Mouse (Mus musculus): ENCODE results near the gene Setd7.

Gene Setd7

DNA sequence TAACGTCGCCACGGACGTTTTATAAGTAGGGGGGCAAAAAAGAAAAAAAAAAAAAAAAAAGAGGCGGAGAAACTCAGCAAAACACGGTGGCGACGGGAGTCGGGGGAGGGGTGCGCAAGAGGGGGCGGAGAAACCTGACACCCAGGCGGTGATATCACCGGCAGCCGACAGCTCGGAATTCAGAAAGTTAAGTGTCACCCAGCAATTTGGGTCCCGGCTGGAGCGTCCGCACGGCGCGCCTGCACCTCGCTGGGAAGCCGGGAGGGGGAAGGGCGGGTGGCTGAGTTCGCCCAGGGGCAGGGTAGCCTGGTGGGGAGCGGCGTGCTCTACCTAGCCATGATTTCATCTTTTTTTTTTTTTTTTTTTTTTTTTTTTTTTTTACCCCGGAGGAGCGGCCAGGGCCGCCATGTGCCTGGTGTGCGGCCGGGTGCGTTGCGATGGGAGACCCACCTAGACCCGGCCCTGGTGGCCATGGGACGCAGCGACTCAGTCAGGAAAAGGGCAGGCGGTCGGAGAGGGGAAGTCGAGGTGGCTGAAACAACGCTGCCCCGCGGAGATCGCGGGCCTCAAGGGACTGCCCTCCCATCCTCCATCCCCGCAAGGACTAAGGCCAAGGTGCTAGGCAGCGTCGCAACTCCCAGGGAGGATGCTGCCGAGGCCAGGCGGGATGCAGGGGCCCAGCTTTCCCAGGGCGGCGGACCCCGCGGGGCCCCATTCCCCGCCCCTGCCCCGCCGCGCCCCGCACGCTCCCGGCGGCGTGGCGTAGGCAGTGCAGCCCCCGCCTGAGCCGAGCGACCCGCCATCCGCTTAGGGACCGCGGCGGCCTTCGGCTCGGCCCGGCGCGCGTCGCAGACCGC, 857 bp downstream of the Setd7 start:
- DNase-seq (ENCODE audit: low spot score): peak; percentile 88

DNA sequence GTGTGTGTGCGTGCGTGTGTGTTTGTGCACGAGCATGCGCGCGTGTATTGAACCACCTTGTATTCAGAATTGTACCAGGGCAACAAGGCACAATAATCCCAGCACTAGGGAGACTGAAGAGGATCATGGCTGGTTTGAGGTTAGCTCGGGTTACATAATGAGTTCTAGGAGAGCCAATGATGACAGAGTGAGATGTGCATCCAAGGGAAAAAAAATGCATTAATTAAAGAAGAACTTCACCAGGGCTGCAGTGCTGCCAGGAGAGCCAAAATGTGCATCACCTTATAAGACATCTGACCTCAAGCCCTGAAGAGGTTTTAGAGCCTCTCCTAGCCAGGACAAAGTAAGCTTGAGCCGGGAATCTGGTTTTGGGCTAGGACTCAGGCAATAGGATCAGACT, 5.1 kb downstream of the Setd7 start:
- DNase-seq (ENCODE audit: low spot score): peak; percentile 34

DNA sequence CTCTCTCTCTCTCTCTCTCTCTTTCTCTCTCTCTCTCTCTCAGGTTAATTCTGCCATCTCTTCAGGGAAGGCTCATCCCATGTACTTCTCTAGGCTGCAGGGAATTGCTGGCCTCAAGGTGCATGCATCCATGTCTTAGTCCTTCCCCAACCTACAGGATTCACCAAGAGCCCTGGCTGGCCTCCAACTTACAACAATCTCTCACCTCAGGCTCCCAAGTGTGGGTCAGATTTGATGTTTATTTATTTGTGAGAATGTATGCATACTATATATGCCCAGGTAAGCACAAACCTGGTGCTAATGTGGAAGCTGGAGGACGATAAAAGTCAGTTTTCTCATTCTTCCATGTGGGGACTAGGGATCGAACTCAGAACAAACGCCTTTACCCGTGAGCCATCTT, 5.8 kb downstream of the Setd7 start:
- DNase-seq (ENCODE audit: low spot score): no peak

- no peak for DNase-seq (ENCODE audit: low spot score)
Measured at GRCm38 (mm10) chr3:51554067-51554466, 6.6 kb downstream of the Setd7 start.

DNA sequence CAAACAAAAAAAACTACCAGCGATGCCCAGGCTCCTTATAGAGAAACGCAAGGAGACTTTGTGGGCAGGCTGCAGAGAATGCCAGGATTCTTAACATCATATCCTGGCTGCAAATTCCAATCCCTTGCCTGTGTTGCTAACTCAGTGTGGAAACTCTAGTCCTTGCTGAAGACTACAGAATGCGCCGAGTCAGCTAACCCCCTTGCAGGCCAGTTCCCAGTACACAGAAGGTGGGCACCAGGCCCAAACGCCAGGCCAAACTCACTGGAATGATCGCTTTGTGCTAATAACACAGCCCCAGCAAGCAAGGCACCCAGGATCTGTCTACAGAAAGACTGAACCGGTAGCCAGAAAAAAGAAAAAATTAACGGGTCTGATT, 7.2 kb downstream of the Setd7 start:
- DNase-seq (ENCODE audit: low spot score): peak; percentile 20

- no peak for DNase-seq (ENCODE audit: low spot score)
Measured at GRCm38 (mm10) chr3:51552841-51553496, 7.7 kb downstream of the Setd7 start.

DNA sequence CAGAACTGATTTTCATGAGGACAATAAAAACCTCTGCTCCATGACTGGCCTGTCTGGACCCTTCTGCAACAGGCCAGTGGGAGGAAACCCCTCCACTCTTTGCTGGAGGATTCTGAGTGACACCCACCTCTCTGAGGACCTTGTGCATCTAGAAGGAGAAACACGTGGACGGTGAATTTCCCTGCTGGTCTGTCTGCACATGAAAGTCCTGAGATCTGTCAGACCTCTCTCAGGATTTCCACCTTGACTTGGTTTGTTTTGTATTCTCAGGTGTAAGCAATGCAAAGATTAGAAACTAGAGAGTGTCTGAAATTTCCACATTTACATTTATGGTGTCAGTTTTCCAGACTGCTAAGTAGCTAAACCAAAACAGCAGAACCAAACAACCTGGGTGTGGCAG, 8.5 kb downstream of the Setd7 start:
- DNase-seq (ENCODE audit: low spot score): no peak

- DNase-seq (ENCODE audit: low spot score): no peak
Measured at GRCm38 (mm10) chr3:51548987-51549579, 11.6 kb downstream of the Setd7 start.

GRCm38 (mm10) chr3:51547577-51547976, 13.1 kb downstream of the Setd7 start:
- no peak for DNase-seq (ENCODE audit: low spot score)

- DNase-seq (ENCODE audit: low spot score): no peak
Measured at GRCm38 (mm10) chr3:51544442-51545128, 16.1 kb downstream of the Setd7 start.

GRCm38 (mm10) chr3:51540659-51541058, 20.0 kb downstream of the Setd7 start:
- DNase-seq (ENCODE audit: low spot score): no peak

- DNase-seq (ENCODE audit: low spot score): peak; percentile 82
Measured at GRCm38 (mm10) chr3:51539567-51540408, 20.9 kb downstream of the Setd7 start.

GRCm38 (mm10) chr3:51534013-51534412, 26.7 kb downstream of the Setd7 start:
- DNase-seq (ENCODE audit: low spot score): no peak

DNA sequence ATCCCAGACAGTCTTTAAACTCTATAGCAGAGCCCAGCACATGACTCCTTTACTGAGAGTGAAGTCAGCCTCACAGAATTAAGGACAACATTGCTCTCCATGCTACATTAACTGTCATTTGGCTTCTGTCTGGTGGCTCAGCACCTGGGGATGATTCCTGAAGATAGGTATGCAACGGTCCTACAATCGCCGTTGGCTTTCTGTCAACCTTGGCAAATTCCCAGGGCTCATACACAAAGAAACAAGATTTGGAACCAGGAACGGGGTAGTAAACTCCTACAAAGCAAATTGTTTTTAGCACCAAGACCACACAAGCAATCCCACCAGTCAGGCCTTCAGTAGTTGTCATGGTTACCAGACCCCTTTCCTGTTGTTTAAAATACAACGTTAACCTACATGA, 27.1 kb downstream of the Setd7 start:
- no peak for DNase-seq (ENCODE audit: low spot score)

- no peak for DNase-seq (ENCODE audit: low spot score)
Measured at GRCm38 (mm10) chr3:51532282-51532620, 28.4 kb downstream of the Setd7 start.

- no peak for DNase-seq (ENCODE audit: low spot score)
Measured at GRCm38 (mm10) chr3:51531473-51532281, 29.0 kb downstream of the Setd7 start.

- no peak for DNase-seq (ENCODE audit: low spot score)
Measured at GRCm38 (mm10) chr3:51526891-51527290, 33.8 kb downstream of the Setd7 start.

DNA sequence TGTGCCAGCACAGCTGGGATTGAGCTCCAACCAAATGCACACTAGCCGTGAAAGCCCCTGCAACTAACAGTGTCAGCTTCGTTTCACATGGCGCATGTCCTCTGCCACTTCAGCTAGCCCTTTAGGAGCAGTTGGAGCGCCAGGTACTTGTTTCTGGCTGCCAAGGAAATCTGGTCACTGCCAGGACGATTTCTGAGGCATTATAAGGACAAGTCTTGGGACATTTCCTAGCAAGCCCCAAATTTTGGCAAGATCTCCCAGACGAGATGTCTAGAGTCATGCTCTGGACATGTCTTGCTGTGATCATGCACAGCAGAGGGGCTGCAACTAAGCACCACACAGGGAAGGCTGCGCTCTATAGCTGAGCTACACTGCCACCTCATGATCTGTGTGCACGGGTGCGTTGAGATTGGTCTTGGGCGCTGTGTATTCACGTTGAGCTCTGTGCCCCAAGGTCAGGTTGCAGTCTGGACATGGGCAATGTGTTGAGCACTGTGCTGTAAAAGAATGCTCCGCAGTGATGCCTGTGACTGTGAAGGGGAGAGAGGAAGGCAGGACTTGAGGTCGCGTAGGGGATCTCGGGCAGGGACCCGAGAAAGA, 35.4 kb downstream of the Setd7 start:
- no peak for DNase-seq (ENCODE audit: low spot score)

- no peak for DNase-seq (ENCODE audit: low spot score)
Measured at GRCm38 (mm10) chr3:51521262-51521661, 39.4 kb downstream of the Setd7 start.

GRCm38 (mm10) chr3:51518763-51519121, 41.9 kb downstream of the Setd7 start:
- DNase-seq (ENCODE audit: low spot score): no peak

Measured in embryo, embryonic 10 days (tissue).